Mouse (Mus musculus): Measurements from ENCODE around the gene Isy1. TPM values are rescaled to one million over a fixed set of nuclear protein-coding genes. Genes with fewer than 3 reads are reported as not detected.

Gene Isy1
- polyA plus RNA-seq (2015; fragmentation: Nextera tagmentation; extraction: Ambion mirVana) = 24.7 and 25.1 TPM in 2 replicates

GRCm38 (mm10) chr6:87838551-87839197 is at the start of gene Isy1:
TSS of gene Isy1 (minus strand) at chr6:87838798.

GRCm38 (mm10) chr6:87887594-87888233 is 49.1 kb upstream of the Isy1 start, which contains the start of gene Copg1:
TSS of gene Copg1 (plus strand) at chr6:87887814.

GRCm38 (mm10) chr6:87850900-87851614 is 12.5 kb upstream of the Isy1 start, which contains the start of gene Cnbp:
TSS of gene Cnbp (minus strand) at chr6:87851106.

DNA sequence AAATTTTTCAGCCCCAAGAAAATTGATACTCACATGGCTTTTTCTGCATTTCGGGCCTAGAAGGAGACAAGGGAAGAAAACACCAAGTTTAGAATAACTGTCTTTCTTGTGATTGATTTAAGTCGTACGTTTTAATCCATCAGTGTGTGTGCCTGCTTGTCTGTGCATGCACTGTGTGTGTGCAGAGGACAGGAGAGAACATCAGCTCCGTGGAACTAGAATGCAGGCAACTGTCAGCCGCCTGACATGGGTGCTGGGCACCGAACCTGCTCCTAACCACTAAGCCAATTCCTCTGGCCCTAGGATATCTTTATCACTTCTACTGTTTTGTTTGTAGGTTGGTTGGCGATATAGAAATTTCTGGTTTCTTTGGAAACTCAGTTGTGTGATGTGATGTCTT is 2.9 kb downstream of the Isy1 start, which contains the start of gene Gm45140:
Gm45140 (minus strand) TSS at position 101 of the 400 bp plus-strand sequence.

GRCm38 (mm10) chr6:87811675-87812338 is 26.8 kb downstream of the Isy1 start, which contains the start of gene Rab43:
TSS of gene Rab43 (minus strand) at chr6:87812164.

GRCm38 (mm10) chr6:87777842-87778241 is 60.8 kb downstream of the Isy1 start, which contains the start of gene Gp9:
TSS of gene Gp9 (plus strand) at chr6:87778072.

Other genes starting within 250 kb of the Isy1 start
- 1.4 and 1.5 TPM in 2 replicates for gene Prokr1, start 248.1 kb downstream of the Isy1 start, polyA plus RNA-seq (2015; fragmentation: Nextera tagmentation; extraction: Ambion mirVana)
- gene Aplf, start 166.6 kb downstream of the Isy1 start, polyA plus RNA-seq (2015; fragmentation: Nextera tagmentation; extraction: Ambion mirVana) = 5.6 and 5.9 TPM in 2 replicates
- 9.1 and 11.0 TPM in 2 replicates for gene Efcc1, start 107.9 kb downstream of the Isy1 start, polyA plus RNA-seq (2015; fragmentation: Nextera tagmentation; extraction: Ambion mirVana)
- gene Gp9, start 60.7 kb downstream of the Isy1 start, polyA plus RNA-seq (2015; fragmentation: Nextera tagmentation; extraction: Ambion mirVana) = 0.89 TPM in 1 of 2 replicates, not detected in the other
- gene Rab43, start 26.6 kb downstream of the Isy1 start, polyA plus RNA-seq (2015; fragmentation: Nextera tagmentation; extraction: Ambion mirVana) = 11.8 and 12.4 TPM in 2 replicates
- 1.9 and 2.2 TPM in 2 replicates for gene Gm45140, start 3.0 kb downstream of the Isy1 start, polyA plus RNA-seq (2015; fragmentation: Nextera tagmentation; extraction: Ambion mirVana)
- 543 and 565 TPM in 2 replicates for gene Cnbp, start 12.3 kb upstream of the Isy1 start, polyA plus RNA-seq (2015; fragmentation: Nextera tagmentation; extraction: Ambion mirVana)
- 209 and 222 TPM in 2 replicates for gene Copg1, start 49.0 kb upstream of the Isy1 start, polyA plus RNA-seq (2015; fragmentation: Nextera tagmentation; extraction: Ambion mirVana)
- gene Hmces, start 75.1 kb upstream of the Isy1 start, polyA plus RNA-seq (2015; fragmentation: Nextera tagmentation; extraction: Ambion mirVana) = 35.0 and 36.0 TPM in 2 replicates
- gene H1fx, start 142.8 kb upstream of the Isy1 start, polyA plus RNA-seq (2015; fragmentation: Nextera tagmentation; extraction: Ambion mirVana) = 55.0 and 74.2 TPM in 2 replicates
- gene Rab7, start 206.5 kb upstream of the Isy1 start, polyA plus RNA-seq (2015; fragmentation: Nextera tagmentation; extraction: Ambion mirVana) = 323 and 351 TPM in 2 replicates
- 207 and 224 TPM in 2 replicates for gene Rpn1, start 245.7 kb upstream of the Isy1 start, polyA plus RNA-seq (2015; fragmentation: Nextera tagmentation; extraction: Ambion mirVana)

Measured in neural tube, postnatal 0 days (tissue).